Mouse (Mus musculus) layer of hippocampus, adult 8-10 months (tissue): Measurements from ENCODE around the gene Gm49380. TPM values are rescaled to one million over a fixed set of nuclear protein-coding genes. Genes with fewer than 3 reads are reported as not detected.

ENCODE experiments used
- DNase-seq, 2 experiments: peaks; one replicate each; pipeline ENCODE4 v3.0.0; 2022; ENCODE audit warnings: low spot score in 2 of 2
- total RNA-seq, 4 experiments: library from RNA; stranded (reverse); gene quantifications; 2 replicates each; pipeline ENCODE4 v1.2.4; 2022

The Gm49380 gene
- total RNA-seq, 4 experiments from 2014 or later = 0.43 to 1.1 (median 0.58) TPM

DNA sequence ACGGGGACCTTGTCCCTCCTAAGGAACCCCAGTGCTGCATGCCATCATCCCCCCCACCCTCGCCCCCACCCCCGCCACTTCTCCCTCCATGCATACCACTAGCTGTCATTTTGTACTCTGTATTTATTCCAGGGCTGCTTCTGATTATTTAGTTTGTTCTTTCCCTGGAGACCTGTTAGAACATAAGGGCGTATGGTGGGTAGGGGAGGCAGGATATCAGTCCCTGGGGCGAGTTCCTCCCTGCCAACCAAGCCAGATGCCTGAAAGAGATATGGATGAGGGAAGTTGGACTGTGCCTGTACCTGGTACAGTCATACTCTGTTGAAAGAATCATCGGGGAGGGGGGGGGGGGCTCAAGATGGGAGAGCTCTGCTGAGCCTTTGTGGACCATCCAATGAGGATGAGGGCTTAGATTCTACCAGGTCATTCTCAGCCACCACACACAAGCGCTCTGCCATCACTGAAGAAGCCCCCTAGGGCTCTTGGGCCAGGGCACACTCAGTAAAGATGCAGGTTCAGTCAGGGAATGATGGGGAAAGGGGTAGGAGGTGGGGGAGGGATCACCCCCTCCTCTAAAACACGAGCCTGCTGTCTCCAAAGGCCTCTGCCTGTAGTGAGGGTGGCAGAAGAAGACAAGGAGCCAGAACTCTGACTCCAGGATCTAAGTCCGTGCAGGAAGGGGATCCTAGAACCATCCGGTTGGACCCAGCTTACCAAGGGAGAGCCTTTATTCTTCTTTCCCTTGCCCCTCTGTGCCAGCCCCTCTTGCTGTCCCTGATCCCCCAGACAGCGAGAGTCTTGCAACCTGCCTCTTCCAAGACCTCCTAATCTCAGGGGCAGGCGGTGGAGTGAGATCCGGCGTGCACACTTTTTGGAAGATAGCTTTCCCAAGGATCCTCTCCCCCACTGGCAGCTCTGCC lies 65.5 kb downstream of the Gm49380 start:
- no peak for DNase-seq

DNA sequence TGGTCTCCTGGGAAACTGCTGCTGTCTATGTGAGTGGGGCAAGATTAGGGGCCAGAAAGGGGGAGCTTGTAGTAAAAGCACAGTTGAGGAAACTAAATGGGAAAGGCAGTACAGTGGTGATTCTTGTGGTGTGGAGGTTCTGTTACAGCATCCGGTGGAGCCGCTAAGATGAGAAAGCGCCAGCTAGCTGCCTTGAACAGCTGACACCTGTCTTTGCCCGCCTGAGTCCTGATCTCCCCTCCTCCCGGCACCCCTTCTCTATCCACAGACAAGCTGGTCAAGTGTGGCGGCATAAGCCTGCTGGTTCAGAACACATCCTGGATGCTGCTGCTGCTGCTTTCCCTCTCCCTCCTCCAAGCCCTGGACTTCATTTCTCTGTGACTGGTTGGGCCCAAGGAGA lies 66.2 kb downstream of the Gm49380 start:
- DNase-seq = no peak

DNA sequence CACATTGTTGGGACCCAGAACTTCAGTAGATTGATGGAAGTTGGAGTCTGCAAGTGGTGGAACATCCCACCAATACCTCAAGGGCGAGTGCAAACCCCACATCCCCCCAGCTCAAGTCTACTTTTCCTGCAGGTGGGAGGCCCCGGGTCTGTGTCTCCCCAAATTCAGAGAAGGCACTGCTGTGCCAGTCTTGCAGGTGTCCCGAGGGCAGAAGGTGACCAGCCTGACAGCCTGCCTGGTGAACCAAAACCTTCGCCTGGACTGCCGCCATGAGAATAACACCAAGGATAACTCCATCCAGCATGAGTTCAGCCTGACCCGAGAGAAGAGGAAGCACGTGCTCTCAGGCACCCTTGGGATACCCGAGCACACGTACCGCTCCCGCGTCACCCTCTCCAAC lies 66.9 kb downstream of the Gm49380 start:
- no peak for DNase-seq

DNA sequence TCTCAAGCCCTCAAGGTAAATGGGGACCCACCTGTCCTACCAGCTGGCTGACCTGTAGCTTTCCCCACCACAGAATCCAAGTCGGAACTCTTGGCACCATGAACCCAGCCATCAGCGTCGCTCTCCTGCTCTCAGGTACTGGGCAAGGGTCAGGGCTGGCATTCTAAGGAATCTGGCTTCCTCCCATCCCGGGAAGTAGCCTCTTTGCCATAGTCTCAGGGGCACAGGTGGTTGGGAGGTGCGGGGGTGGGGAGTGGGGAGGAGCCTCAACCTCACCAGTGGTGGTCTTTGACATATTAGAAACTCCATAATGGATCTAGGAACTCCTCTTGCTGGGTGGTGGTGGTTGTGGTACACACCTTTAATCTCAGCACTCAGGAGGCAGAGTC lies 67.4 kb downstream of the Gm49380 start:
- DNase-seq = no peak

DNA sequence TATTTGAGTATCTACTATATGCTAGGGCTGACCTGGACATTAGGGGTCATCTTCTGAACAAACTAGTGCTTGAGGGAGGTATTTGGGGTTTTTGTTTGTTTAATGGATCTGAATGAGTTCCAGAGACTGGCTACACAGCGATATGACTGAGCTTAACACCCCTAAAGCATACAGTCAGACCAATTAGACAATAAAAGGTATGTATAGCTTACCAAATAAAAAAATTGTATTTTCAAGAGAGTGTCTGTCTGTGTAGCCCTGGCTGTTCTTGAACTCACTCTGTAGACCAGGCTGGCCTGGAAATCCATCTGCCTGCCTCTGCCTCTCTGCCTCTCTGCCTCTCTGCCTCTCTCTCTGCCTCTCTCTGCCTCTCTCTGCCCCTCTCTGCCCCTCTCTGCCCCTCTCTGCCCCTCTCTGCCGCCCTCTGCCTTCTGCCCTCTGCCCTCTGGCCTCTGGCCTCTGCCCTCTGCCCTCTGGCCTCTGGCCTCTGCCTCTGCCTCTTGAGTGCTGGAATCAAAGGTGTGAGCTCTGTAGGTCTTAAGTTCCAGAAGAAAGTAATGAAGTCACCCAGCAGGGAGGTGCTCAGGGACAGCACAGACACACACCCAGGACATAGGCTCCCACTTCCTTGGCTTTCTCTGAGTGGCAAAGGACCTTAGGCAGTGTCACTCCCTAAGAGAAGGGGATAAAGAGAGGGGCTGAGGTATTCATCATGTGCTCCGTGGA lies 68.0 kb downstream of the Gm49380 start:
- no peak for DNase-seq

DNA sequence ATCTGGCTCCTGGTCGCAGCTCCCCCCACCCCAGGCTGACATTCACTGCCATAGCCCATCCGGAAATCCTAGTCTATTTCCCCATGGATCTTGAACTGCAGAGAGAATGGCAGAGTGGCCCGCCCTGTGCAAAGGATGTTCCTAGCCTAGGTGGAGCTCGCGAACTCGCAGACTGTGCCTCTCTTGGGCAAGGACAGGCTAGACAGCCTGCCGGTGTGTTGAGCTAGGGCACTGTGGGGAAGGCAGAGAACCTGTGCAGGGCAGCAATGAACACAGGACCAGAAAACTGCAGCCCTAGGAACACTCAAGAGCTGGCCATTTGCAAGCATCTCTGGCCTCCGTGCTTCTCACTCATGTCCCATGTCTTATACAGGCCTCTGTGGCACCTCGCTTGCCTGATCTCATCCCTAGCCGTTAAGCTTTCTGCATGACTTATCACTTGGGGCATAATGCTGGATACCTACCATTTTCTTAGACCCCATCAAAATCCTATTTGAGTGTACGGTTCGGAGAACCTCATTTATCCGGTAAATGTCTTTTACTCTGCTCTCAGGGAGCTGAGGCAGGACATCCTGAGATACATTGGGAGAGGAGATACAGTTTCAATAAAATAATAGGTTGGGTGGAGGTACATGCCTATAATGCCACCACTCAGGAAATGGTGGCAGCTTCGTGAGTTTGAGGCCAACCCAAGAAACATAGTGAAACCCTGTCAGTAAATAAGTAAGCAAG lies 68.7 kb downstream of the Gm49380 start:
- no peak for DNase-seq

DNA sequence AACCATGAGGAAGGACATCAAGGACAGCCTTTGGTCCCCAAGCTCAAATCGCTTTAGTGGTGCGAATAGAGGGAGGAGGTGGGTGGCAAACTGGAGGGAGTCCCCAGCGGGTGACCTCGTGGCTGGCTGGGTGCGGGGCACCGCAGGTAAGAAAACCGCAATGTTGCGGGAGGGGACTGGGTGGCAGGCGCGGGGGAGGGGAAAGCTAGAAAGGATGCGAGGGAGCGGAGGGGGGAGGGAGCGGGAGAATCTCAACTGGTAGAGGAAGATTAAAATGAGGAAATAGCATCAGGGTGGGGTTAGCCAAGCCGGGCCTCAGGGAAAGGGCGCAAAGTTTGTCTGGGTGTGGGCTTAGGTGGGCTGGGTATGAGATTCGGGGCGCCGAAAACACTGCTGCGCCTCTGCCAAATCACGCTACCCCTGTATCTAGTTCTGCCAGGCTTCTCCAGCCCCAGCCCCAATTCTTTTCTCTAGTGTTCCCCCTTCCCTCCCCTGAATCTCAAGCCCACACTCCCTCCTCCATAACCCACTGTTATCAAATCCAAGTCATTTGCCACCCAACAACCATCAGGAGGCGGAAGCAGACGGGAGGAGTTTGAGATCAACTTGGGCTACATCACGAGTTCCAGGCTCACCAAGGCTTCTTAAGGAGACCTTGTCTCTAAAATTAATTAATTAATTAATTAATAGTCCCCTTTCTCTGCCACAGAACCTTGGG lies 69.4 kb downstream of the Gm49380 start:
- DNase-seq = no peak

DNA sequence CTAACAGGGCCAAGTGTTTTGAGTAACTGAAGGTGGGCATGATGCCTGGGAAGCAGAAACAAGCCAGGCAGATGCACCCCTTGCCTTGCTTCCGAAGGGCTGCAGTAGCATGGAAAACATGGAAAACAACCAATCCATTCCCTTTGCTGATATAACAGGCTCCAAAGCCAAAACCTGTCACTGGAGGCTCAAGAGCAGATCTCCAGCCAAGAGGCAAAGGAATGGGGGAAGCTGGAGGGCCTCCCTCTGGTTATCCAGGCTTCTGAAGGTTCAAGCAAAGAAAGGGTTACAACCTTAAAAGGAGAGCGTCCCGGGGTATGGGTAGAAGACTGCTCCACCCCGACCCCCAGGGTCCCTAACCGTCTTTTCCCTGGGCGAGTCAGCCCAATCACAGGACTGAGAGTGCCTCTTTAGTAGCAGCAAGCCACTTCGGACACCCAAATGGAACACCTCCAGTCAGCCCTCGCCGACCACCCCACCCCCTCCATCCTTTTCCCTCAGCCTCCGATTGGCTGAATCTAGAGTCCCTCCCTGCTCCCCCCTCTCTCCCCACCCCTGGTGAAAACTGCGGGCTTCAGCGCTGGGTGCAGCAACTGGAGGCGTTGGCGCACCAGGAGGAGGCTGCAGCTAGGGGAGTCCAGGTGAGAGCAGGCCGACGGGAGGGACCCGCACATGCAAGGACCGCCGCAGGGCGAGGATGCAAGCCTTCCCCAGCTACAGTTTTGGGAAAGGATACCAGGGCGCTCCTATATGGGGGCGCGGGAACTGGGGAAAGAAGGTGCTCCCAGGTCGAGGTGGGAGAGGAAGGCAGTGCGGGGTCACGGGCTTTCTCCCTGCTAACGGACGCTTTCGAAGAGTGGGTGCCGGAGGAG lies 70.2 kb downstream of the Gm49380 start, which contains the start of gene Thy1:
Thy1 (plus strand) TSS at position 549 of the 872 bp plus-strand sequence.
- peak in 1 of 2 experiments; percentile 64 for DNase-seq

DNA sequence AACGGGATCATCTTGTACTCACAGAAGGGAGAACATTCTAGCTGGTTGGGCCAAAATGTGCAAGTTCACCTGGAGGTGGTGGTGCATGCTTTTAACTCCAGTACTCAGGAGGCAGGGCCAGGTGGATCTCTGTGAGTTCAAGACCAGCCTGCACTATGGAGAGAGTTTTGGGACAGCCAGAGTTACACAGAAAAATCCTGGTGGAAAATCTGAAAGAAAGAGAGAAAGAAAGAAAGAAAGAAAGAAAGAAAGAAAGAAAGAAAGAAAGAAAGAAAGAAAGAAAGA lies 71.0 kb downstream of the Gm49380 start:
- DNase-seq = no peak

DNA sequence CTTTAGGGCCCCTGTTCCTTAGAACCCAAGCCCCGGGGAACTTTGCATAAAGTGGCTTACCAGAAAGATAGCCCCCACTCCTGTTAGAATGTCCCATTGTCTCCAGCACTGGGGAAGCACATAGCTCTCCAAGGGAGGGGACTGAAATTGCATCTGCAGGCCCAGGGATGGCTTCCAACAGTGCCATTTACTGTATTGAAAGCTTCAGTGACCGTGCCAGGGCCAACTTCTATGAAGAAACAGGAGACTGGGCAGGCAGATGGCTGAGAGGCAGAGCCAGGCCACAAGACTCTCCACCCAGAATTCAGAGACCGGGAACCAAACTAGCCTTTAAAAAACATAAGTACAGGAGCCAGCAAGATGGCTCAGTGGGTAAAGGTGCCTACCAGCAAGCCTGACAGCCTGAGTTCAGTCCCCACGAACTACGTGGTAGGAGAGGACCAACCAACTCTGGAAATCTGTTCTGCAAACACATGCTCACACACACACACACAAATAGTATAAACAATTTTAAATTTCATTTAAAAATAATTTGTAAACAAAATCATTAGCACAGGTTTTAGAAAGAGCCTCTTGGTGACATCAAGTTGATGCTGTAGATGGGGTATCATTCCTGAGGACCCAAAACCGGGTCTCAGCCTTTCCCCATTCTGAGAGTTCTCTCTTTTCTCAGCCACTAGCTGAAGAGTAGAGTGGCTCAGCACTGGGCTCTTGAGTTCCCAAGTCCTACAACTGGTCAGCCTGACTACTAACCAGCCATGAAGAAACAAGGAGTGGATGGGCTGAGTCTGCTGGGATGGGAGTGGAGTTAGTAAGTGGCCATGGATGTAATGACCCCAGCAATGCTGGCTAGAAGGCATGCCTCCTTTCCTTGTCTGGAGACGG lies 71.5 kb downstream of the Gm49380 start:
- no peak for DNase-seq

DNA sequence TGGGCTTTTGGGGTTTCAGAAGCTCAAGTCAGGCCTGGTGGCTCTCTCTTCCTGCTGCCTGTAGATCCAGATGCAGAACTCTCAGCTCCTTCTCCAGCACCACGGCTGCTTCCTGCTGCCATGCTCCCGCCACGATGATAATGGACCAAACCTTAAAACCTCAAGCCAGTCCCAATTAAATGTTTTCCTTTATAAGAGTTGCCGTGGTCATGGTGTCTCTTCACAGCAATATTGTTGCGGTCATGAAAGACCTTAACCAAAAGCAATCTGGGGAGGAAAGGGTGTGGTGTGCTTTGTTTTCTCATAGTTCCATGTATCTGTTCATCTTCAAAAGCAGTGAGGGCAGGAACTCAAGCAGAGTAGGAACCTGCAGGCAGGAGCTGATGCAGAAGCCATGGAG lies 76.2 kb downstream of the Gm49380 start:
- DNase-seq = no peak

DNA sequence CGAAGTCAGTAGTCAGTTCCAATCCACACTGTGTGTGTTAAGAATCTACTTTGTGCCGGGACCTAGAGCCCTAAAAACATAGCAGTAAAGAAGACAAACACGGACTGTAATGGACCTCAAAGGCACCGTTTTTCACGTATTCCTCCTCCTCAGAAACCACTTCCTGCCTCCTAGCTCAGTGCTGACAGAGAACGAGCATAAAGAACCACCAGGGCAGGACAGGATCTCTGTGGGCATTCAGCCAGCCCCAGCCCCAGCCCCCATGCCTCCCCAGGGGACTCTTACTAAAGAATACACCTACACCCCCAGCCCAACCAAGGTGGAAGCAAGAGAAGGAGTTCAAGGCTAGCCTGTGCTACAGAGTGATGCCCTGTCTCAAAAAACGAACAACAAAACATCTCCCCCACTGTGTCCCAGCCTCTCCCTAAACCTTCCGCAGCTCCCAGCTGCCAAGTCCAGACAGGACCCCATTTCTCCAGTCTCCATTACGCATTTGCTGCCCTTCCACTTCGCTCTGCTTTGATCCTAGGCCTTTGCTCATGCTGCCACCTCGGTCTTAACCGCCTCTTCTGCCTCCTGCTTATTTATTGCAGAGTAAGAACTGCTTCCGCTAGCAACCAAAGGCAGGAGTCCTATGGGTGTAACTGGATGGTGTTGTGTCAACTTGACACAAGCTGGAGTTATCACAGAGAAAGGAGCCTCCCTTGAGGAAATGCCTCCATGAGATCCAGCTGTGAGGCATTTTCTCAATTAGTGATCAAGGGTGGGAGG lies 79.2 kb downstream of the Gm49380 start:
- DNase-seq = no peak

DNA sequence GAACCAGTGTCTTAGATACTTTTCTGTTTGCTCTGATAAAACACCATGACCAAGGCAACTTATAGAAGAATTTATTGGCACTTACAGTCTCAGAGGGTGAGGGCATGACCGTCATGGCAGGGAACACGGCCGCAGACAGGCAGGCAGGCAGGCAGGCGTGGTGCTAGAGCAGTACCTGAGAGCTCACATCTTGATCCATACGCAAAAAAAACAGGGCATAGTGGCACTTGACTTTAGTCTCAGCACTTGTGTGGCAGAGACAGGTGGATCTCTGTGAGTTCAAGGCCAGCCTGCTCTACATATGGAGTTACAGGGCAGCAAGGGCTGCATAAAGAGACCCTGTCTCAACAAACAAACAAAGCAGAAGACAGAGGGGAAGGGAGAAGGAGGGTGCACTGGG lies 80.0 kb downstream of the Gm49380 start:
- no peak for DNase-seq

DNA sequence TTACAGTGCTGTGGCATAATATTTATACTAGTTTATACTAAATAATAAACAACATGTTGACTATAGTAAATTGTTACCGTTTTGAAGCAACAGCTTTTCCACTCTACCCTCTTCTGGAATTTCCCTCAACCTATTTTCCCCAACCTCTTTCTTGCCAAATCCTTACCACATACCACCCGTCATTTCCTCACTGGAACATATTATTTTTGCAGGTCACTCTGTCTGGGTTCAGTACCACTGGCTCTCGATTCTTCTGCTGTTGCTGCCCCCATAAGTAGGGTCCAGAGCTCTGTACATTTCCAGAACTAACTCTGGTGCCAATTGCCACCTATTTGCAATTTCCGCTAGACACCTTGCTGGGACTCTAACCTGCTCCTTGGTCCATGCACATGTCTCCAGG lies 81.4 kb downstream of the Gm49380 start:
- DNase-seq = no peak

DNA sequence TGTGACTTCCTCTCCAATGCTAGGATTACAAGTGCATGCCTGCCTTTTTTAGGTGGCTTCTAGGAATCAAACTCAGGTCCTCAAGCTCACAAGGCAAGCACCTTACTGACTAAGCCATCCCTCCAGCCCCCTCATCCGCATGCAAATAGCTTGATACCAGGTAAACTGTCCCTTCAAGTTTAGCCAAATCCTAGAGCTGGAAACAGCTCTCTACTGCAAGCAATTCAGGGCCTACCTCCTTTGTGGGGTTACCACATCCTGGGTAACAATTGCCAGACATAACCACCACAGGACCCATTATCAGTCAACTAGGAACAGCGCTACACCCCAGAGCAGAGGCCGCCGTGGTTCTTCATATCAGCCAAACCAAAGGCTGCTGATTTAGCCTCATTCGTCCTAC lies 82.2 kb downstream of the Gm49380 start:
- DNase-seq = no peak

DNA sequence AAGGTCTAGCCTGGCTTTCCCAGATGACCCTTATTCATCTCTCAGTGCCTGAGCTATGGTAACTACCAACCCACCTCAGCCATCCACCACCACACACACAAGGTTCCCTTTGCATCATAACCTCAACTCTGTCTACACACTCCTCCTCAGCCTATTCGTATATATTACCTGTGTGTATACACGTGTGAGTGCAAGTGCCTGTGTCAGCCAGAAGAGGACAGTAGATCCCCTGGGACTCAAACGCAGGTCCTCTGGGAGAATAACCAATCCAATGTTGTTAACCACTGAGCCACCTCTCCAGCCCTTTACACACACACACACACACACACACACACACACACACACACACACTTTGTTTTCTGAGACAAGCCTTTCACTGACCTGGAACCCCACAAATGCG lies 82.7 kb downstream of the Gm49380 start:
- no peak for DNase-seq

DNA sequence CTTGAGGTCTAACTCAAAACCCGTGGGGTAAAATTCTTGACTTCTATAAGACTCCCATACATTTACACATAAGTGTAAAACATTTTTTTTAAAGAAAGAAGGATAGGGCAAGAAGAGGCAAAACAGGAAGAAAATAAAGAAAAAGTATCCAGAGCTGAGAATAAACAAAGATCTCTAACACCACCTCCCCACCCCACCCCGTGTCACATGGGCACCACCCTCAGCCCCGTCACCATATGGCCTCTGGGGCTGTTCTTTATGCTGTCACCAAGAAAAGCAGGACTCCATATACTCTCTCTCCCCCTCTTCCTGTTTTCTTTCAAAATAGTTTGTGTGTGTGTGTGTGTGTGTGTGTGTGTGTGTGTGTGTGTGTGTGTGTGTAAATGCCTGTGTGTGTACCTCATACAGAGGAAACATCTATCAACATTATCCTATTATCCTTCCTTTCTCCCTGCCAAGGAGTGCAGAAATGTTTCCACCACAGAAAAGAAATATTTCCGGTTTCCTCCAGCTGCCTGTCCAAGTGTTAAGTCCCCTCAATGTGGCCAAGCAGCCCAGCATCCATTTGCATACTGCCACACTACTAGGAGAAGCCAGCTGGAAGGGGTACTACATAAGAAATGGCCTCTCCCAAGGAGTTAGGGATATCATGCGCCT lies 83.6 kb downstream of the Gm49380 start:
- no peak for DNase-seq

DNA sequence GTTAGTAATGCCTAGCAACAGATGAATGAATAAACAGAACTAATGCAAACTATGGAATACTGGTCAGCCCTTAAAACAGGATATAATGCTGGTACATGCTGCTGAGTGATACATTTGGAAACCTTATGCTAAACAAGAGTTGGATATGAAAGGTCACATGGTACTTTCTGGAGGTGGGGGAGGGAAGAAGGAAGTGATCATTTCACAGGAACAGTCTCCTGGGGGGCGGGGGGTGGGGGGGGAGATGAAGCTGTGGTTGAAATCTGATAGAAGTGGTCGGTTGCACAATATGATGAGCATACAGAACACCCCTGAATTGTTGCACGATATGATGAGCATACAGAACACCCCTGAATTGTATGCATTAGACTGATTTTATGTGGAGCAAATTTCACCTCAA lies 89.2 kb downstream of the Gm49380 start:
- DNase-seq = no peak
